Mouse (Mus musculus) lung, embryonic 16.5 days (tissue): ENCODE results near the gene Arglu1. TPM values are rescaled to one million over a fixed set of nuclear protein-coding genes. Genes with fewer than 3 reads are reported as not detected.

Experiments
- ATAC-seq: fragments of 200-750 bp; cut with Nextera tagmentation; 2 replicates; pipeline ENCODE4 v1.8.0; 2017; ENCODE audit warnings: low read depth, mild to moderate bottlenecking, moderate library complexity
- H3K27ac ChIP-seq: fragments of 300-500 bp; sonication (generic); 2 replicates; pipeline ENCODE4 v1.5.1; 2014; ENCODE audit warnings: mild to moderate bottlenecking, control low read depth, low read length
- H3K27me3 ChIP-seq: fragments of 300-500 bp; sonication (generic); 2 replicates; pipeline ENCODE4 v1.6.1; 2014; ENCODE audit warnings: low read depth, low read length, mixed read lengths; ENCODE audit not compliant: control insufficient read depth, insufficient read depth
- H3K36me3 ChIP-seq: fragments of 300-500 bp; sonication (generic); 2 replicates; pipeline ENCODE4 v1.6.1; 2014; ENCODE audit warnings: low read length; ENCODE audit not compliant: control insufficient read depth, insufficient read depth
- H3K4me1 ChIP-seq: fragments of 300-500 bp; sonication (generic); replicated peaks from 2 replicates; pipeline ENCODE4 v1.6.1; 2014; ENCODE audit warnings: low read length, mixed read lengths; ENCODE audit not compliant: control insufficient read depth, insufficient read depth
- H3K4me2 ChIP-seq: fragments of 300-500 bp; sonication (generic); 2 replicates; pipeline ENCODE4 v1.6.1; 2014; ENCODE audit warnings: low read depth, low read length, control low read depth
- H3K4me3 ChIP-seq: fragments of 300-500 bp; sonication (generic); 2 replicates; pipeline ENCODE4 v1.5.1; 2014; ENCODE audit warnings: mild to moderate bottlenecking, low read length, control low read depth
- H3K9ac ChIP-seq: fragments of 300-500 bp; sonication (generic); 2 replicates; pipeline ENCODE4 v1.6.1; 2014; ENCODE audit warnings: low read length, control low read depth
- H3K9me3 ChIP-seq: fragments of 300-500 bp; sonication (generic); 2 replicates; pipeline ENCODE4 v1.6.1; 2016; ENCODE audit warnings: low read length; ENCODE audit not compliant: control insufficient read depth
- whole genome bisulfite sequencing: fragments of 180-500 bp; shearing (Covaris S2); extraction: QIAGEN DNeasy Blood & Tissue Kit; methylation state at CpG from one replicate; pipeline ENCODE4 v1.1.7; 2014; 5-methylcytosine and 5-hydroxymethylcytosine counted together
- polyA plus RNA-seq: library from polyadenylated mRNA; unstranded; fragments of >200 nt; fragmentation: Nextera tagmentation; extraction: Ambion mirVana; gene quantifications from 2 replicates; pipeline ENCODE4 v1.2.1, GENCODE M21; 2015

Arglu1 gene
- polyA plus RNA-seq, result 116 and 120 TPM in 2 replicates

DNA sequence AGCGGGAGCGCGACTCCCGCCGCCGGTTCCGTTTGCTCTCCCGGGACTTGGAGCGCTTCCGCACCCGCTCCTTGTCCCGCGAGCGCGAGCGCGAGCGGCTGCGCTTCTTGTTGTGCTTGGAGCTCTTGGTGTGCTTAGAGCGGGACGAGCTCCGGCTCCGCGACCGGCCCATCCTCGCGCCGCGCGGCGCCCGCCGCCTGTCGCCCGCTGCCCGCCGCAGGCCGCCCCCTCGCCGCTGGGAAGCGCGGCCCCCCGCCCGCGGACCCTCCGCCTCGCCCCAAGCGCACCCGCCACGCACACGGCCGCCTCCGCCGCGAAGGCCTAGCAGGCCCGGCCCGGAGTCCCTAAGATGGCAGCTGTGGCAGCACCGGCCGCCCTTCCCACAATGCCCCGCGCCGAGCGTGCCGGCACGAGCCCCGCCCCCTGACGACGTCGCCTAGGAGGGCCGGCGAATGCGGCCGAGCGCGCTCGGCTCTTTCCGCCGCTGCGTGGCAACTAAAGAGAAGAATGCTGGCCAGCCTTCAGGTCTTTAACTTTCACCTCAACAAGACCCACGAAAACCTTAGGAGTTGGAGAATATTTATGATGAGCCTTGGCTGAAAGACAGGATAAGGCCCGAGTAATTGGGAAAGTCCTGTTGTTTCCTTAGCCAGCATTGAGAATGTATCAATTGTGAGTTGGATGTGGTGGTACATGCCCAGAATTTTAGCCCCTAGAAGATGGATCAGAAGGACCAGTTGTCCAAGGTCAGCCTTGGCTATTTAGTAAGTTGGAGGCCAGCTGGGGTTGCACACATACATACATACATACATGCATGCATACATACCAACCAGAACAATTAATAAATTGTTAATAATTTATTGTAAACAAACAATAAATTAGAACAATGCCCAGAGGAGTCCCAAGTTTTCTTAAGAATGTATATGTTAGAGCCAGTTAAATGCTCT, at the start of gene Arglu1:
Gene Arglu1 (minus strand): TSS at position 376 of the 947 bp plus-strand sequence.
- H3K9ac ChIP-seq, result peak within 1 kb of the TSS; percentile 99
- H3K27me3 ChIP-seq, result no peaks in the 10 kb centered on the region
- H3K4me2 ChIP-seq, result peak within 1 kb of the TSS; percentile 72
- under 1% methylated on average over 65 of the region's 81 CpGs for WGBS
- peak within 1 kb of the TSS; percentile 87 for H3K4me3 ChIP-seq
- H3K4me1 ChIP-seq, result peaks cover 34% of the 10 kb centered on the region
- ATAC-seq, result peak; percentile 95
- peak within 1 kb of the TSS; percentile 94 for H3K27ac ChIP-seq
- H3K9me3 ChIP-seq, result no peaks in the 10 kb centered on the region
- H3K36me3 ChIP-seq, result no peaks in the 10 kb centered on the region

DNA sequence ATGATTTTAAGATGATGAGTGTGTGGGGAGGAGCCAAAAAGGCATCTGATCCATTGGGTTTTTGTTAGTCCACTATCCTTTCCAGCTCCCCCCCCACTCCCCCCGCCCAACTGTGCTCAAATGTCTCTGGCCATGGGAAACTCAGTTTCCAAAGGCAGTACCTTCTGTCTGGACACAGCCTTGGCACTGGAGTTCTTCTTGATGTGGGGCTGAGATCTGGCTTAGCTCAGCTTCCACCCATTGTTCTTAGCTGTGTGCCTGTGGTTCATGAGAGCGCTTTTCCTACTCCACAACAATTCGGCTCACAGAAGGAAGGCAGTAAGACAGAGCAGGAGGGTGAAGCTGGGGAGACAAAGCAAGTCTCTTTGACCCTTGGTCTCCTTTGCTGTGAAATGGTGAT, 47.0 kb upstream of the Arglu1 start:
- H3K9me3 ChIP-seq, result no peaks in the 10 kb centered on the region
- 0 out of 2 replicates have a peak, but pooled peaks have one; percentile 12 for ATAC-seq

DNA sequence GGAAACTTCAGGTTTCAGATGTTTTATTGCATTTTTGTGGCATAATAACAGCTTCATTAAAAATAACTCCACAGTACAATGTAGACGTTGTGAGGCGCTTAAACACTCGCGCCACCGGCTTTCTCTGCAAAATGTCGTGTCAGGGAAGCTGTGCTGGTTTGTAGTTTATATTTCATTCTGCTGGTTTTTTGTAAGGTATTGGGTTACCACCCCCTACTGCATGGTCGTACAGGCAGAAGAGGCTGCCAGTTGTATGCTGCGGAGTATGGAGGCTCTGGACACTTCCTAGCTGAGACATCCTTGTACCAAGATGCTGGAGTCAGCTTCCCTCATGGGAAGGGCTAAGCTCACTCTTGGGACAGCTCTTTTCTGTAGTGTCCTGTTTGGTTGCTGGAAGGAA, 46.5 kb upstream of the Arglu1 start:
- ATAC-seq, result no peak
- no peaks in the 10 kb centered on the region for H3K9me3 ChIP-seq
- 71% methylated on average over 8 of the region's 8 CpGs for WGBS
- peaks cover 7% of the 10 kb centered on the region; the same call in 1 of the 2 replicates for H3K4me1 ChIP-seq
- no peak overlapping the region for H3K4me3 ChIP-seq
- H3K27me3 ChIP-seq, result no peaks in the 10 kb centered on the region
- no peak overlapping the region for H3K9ac ChIP-seq
- no peak overlapping the region for H3K27ac ChIP-seq
- no peaks in the 10 kb centered on the region for H3K36me3 ChIP-seq
- H3K4me2 ChIP-seq, result no peak overlapping the region

More for the DNA sequence above, 47.0 kb upstream of the Arglu1 start:
- Histone ChIP-seq H3K4me2 (no peak overlapping the region), H3K4me3 (no peak overlapping the region), H3K27me3 (no peaks in the 10 kb centered on the region), H3K27ac (no peak overlapping the region), H3K4me1 (peaks cover 7% of the 10 kb centered on the region; the same call in 1 of the 2 replicates), H3K9ac (no peak overlapping the region), H3K36me3 (no peaks in the 10 kb centered on the region)
- 75% methylated on average over 3 of the region's 3 CpGs for WGBS

DNA sequence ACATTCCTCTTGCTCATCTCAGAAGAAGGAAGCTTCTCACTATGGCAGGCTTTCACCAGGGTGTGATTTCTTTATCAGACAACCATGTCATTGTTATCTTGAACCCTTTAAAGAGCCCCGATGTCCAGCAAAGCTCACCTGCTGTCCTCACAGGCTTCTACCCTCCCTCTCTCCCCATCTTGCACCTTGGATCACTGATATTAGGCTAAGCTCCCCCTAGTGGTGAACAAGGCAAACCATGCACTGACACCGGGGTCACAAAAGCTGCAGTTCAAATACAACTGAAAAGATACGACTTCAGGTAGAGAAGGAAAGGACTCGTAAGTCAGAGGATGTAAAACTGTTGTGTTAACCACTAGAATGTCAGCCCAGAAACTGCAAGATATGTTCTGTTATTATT, 43.5 kb upstream of the Arglu1 start:
- no peak overlapping the region for H3K4me3 ChIP-seq
- WGBS, result 22% methylated on average over 4 of the region's 4 CpGs
- H3K4me1 ChIP-seq, result no peaks in the 10 kb centered on the region; the same call in 1 of the 2 replicates

DNA sequence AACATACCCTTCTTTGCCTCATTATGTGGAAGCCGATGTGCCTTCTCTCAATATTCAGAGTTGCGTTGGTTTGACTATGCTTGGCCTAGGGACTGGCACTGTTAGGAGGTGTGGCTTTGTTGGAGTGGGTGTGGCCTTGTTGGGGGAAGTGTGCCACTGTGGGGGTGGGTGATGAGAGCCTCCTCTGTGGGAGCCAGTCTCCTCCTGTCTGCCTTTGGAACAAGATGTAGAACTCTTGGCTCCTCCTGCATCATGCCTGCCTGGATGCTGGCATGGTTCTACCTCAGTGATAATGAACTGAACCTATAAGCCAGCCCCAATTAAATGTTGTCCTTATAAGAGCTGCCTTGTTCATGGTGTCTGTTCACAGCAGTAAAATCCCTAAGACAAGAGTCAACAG, 38.3 kb upstream of the Arglu1 start:
- H3K9me3 ChIP-seq, result no peaks in the 10 kb centered on the region
- no peaks in the 10 kb centered on the region for H3K36me3 ChIP-seq
- no peaks in the 10 kb centered on the region for H3K4me1 ChIP-seq
- no peak overlapping the region for H3K27ac ChIP-seq
- H3K27me3 ChIP-seq, result no peaks in the 10 kb centered on the region
- no peak for ATAC-seq
- H3K4me3 ChIP-seq, result no peak overlapping the region
- 97% methylated on average over 2 of the region's 2 CpGs for WGBS
- no peak overlapping the region for H3K4me2 ChIP-seq
- no peak overlapping the region for H3K9ac ChIP-seq

More for the DNA sequence above, 43.5 kb upstream of the Arglu1 start:
- no peak overlapping the region for H3K9ac ChIP-seq
- no peaks in the 10 kb centered on the region for H3K27me3 ChIP-seq
- no peak overlapping the region for H3K27ac ChIP-seq
- no peak overlapping the region for H3K4me2 ChIP-seq
- ATAC-seq, result no peak
- H3K9me3 ChIP-seq, result no peaks in the 10 kb centered on the region
- H3K36me3 ChIP-seq, result no peaks in the 10 kb centered on the region

DNA sequence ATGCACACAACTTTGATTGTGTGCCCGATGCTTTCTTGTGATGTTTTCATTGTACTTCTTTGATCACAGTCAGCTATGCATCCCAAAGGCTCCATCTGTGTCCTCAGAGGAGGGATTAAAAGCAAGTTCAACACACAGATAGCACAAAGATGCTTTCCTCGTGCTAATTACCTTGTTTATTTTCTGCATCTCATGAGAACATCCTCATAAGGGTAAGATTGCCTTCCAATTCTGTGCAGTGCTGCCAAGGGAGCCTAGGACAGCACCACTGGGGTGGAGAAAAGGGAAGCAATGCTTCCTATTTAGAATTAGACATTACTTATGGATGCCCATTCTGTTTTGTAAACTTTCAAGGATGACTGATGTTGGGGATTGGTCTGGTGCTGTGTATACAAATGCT, 36.2 kb upstream of the Arglu1 start:
- no peak for ATAC-seq
- 56% methylated on average over 2 of the region's 2 CpGs for WGBS
- no peak overlapping the region for H3K4me2 ChIP-seq
- no peaks in the 10 kb centered on the region for H3K36me3 ChIP-seq
- H3K4me1 ChIP-seq, result no peaks in the 10 kb centered on the region
- H3K27me3 ChIP-seq, result no peaks in the 10 kb centered on the region
- no peak overlapping the region for H3K9ac ChIP-seq
- H3K9me3 ChIP-seq, result no peaks in the 10 kb centered on the region
- no peak overlapping the region for H3K27ac ChIP-seq
- H3K4me3 ChIP-seq, result no peak overlapping the region

DNA sequence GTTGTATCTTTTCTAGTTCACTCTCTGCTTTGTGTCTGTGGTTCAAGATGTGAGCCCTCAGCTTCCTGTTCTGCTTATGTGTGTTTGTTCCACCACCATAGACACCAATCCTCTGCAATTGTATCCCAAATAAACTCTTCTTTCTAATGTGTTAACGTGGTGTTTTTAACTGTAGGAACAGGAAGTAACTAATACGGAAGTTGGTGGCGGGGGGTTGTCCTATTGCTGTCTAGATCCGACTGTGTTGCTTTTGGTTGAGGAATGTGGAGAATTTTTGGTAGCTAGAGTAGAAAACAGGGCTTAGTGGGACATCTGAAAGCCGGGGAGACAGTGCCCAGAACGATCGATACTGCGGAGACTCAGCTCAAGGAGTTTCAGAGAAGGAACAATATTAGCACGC, 14.5 kb upstream of the Arglu1 start:
- Histone ChIP-seq H3K36me3 (no peaks in the 10 kb centered on the region), H3K27ac (no peak overlapping the region), H3K9ac (no peak overlapping the region), H3K4me2 (no peak overlapping the region), H3K9me3 (no peaks in the 10 kb centered on the region), H3K4me1 (no peaks in the 10 kb centered on the region), H3K4me3 (no peak overlapping the region), H3K27me3 (no peaks in the 10 kb centered on the region)
- ATAC-seq, result no peak
- WGBS, result 61% methylated on average over 9 of the region's 9 CpGs

DNA sequence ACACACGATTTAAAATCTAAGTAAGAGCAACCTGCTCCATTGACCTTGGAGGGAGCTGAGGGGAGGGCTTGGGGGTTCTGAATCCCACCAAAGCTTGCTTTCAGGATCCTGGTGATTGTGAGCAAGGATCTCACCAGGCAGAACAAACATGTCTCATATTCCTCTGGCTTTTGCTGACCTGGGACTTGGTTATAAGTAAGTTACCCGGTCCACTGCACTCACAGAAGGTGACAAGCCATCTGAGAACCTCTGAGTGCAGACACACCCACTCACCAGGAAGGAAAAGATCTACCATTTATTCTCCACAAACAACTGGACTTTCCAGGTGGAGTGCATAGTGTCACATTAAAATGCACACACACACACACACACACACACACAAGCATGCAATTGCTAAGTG, 13.3 kb upstream of the Arglu1 start:
- H3K9me3 ChIP-seq, result no peaks in the 10 kb centered on the region
- ATAC-seq, result no peak
- no peak overlapping the region for H3K9ac ChIP-seq
- no peaks in the 10 kb centered on the region for H3K36me3 ChIP-seq
- H3K27me3 ChIP-seq, result no peaks in the 10 kb centered on the region
- WGBS, result 55% methylated on average over 2 of the region's 2 CpGs
- no peak overlapping the region for H3K4me2 ChIP-seq
- no peaks in the 10 kb centered on the region for H3K4me1 ChIP-seq
- H3K27ac ChIP-seq, result no peak overlapping the region
- H3K4me3 ChIP-seq, result no peak overlapping the region

DNA sequence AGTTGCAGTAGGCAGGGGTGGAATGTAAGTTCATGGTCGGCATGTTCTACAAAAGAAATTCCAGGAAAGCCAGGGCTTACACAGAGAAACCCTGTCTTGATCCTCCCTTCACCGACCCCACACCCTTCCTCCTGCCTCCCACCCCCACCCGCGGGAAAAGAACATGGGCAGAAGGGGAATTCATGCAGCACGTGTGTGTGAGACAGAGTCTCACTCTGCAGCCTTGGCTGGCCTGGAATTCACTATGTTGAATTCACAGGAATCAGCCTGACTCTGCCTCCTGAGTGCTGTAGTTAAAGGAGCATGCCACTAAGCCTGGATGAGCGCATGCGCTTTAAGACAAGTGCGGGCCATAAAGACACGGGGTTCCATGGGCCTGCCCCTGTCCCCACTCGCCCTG, 10.5 kb upstream of the Arglu1 start:
- Histone ChIP-seq H3K4me2 (no peak overlapping the region), H3K9me3 (no peaks in the 10 kb centered on the region), H3K27me3 (no peaks in the 10 kb centered on the region), H3K27ac (no peak overlapping the region), H3K4me3 (no peak overlapping the region), H3K4me1 (no peaks in the 10 kb centered on the region), H3K9ac (no peak overlapping the region), H3K36me3 (no peaks in the 10 kb centered on the region)
- WGBS, result 82% methylated on average over 10 of the region's 10 CpGs
- no peak for ATAC-seq
